Mouse (Mus musculus) MEL (cell line): Measurements from ENCODE around the gene Gm36028. TPM values are rescaled to one million over a fixed set of nuclear protein-coding genes. Genes with fewer than 3 reads are reported as not detected.

Experiments used
- DNase-seq: peaks from one replicate; pipeline ENCODE4 v3.0.0; 2011; ENCODE audit warnings: low read depth, low spot score
- H3K27ac ChIP-seq: 2 replicates; pipeline ENCODE4 v1.5.1; 2012; ENCODE audit warnings: low read depth, mild to moderate bottlenecking, control low read depth, low read length, moderate library complexity; ENCODE audit not compliant: control insufficient read depth
- H3K27me3 ChIP-seq, 2 experiments: fragments of 150-350 bp in 1 of 2; sonication (generic) in 1 of 2; 2 replicates each; pipeline ENCODE4 v1.6.1; 2012; ENCODE audit warnings: low read length in 2 of 2, mild to moderate bottlenecking in 2 of 2, improper control_type of control experiment in 1 of 2, moderate library complexity in 1 of 2; ENCODE audit not compliant: insufficient read depth in 2 of 2, control insufficient read depth in 1 of 2
- H3K36me3 ChIP-seq, 2 experiments: 2 replicates each; pipeline ENCODE4 v1.6.1; 2012 to 2014; ENCODE audit warnings: low read length in 2 of 2, improper control_type of control experiment in 1 of 2, inconsistent platforms in 1 of 2, mild to moderate bottlenecking in 1 of 2; ENCODE audit not compliant: insufficient read depth in 2 of 2, control insufficient read depth in 1 of 2
- H3K4me1 ChIP-seq, 2 experiments: fragments of 150-350 bp in 1 of 2; sonication (generic) in 1 of 2; 2 replicates each; pipeline ENCODE4 v1.6.1; 2012; ENCODE audit warnings: low read length in 2 of 2, improper control_type of control experiment in 1 of 2, mild to moderate bottlenecking in 1 of 2; ENCODE audit not compliant: insufficient read depth in 2 of 2, control insufficient read depth in 1 of 2
- H3K4me3 ChIP-seq, 2 experiments: fragments of 150-350 bp in 1 of 2; sonication (generic) in 1 of 2; 2 replicates each; pipeline ENCODE4 v1.5.1; 2012; ENCODE audit warnings: low read depth in 2 of 2, low read length in 2 of 2, mild to moderate bottlenecking in 2 of 2, moderate library complexity in 2 of 2, control low read depth in 1 of 2, improper control_type of control experiment in 1 of 2; ENCODE audit not compliant: control insufficient read depth in 1 of 2, insufficient read depth in 1 of 2
- H3K79me2 ChIP-seq: 2 replicates; pipeline ENCODE4 v1.6.1; 2012; ENCODE audit warnings: mild to moderate bottlenecking, low read length, moderate library complexity; ENCODE audit not compliant: control insufficient read depth, poor library complexity, insufficient read depth
- H3K9ac ChIP-seq: 2 replicates; pipeline ENCODE4 v1.6.1; 2012; ENCODE audit warnings: low read depth, mild to moderate bottlenecking, control low read depth, low read length, moderate library complexity; ENCODE audit not compliant: control insufficient read depth, poor library complexity, severe bottlenecking
- H3K9me3 ChIP-seq: fragments of 150-350 bp; sonication (generic); replicated peaks from 2 replicates; pipeline ENCODE4 v1.6.1; 2012; ENCODE audit warnings: mild to moderate bottlenecking, low read length, improper control_type of control experiment, moderate library complexity; ENCODE audit not compliant: insufficient read depth
- CHD2 ChIP-seq: IDR thresholded peaks from 2 replicates; pipeline ENCODE4 v1.6.1; 2011; ENCODE audit warnings: low read length, improper control_type of control experiment
- ELF1 ChIP-seq: IDR thresholded peaks from 2 replicates; pipeline ENCODE4 v1.6.1; 2014; ENCODE audit warnings: low read depth, mild to moderate bottlenecking, inconsistent platforms, low read length, improper control_type of control experiment, moderate library complexity
- ETS1 ChIP-seq: IDR thresholded peaks from 2 replicates; pipeline ENCODE4 v1.6.1; 2012; ENCODE audit warnings: low read depth, mild to moderate bottlenecking, inconsistent platforms, low read length, improper control_type of control experiment, moderate library complexity
- GABPA ChIP-seq: IDR thresholded peaks from 2 replicates; pipeline ENCODE4 v1.6.1; 2012; ENCODE audit warnings: low read depth, mild to moderate bottlenecking, inconsistent platforms, low read length, improper control_type of control experiment, moderate library complexity
- HCFC1 ChIP-seq: IDR thresholded peaks from 2 replicates; pipeline ENCODE4 v1.6.1; 2012; ENCODE audit warnings: low read depth, mild to moderate bottlenecking, inconsistent platforms, low read length, improper control_type of control experiment, moderate library complexity
- JUND ChIP-seq: IDR thresholded peaks from 2 replicates; pipeline ENCODE4 v1.6.1; 2011; ENCODE audit warnings: low read depth, mild to moderate bottlenecking, improper control_type of control experiment, low read length
- KAT2A ChIP-seq: conservative IDR thresholded peaks from 2 replicates; pipeline ENCODE4 v1.6.1; 2012; ENCODE audit warnings: low read depth, low read length, improper control_type of control experiment, inconsistent platforms
- MAFK ChIP-seq: IDR thresholded peaks from 2 replicates; pipeline ENCODE4 v1.6.1; 2011; ENCODE audit warnings: low read depth, mild to moderate bottlenecking, low read length, improper control_type of control experiment, borderline replicate concordance
- MYB ChIP-seq: IDR thresholded peaks from 2 replicates; pipeline ENCODE4 v1.6.1; 2011; ENCODE audit warnings: mild to moderate bottlenecking, low read depth, low read length, improper control_type of control experiment
- MYC ChIP-seq: IDR thresholded peaks from 2 replicates; pipeline ENCODE4 v1.6.1; 2011; ENCODE audit warnings: low read depth, mild to moderate bottlenecking, low read length, improper control_type of control experiment, moderate library complexity
- NELFE ChIP-seq: IDR thresholded peaks from 2 replicates; pipeline ENCODE4 v1.6.1; 2011; ENCODE audit warnings: low read depth, low read length, improper control_type of control experiment
- NRF1 ChIP-seq: IDR thresholded peaks from 2 replicates; pipeline ENCODE4 v1.6.1; 2014; ENCODE audit warnings: low read depth, mild to moderate bottlenecking, inconsistent platforms, low read length, improper control_type of control experiment, moderate library complexity; ENCODE audit not compliant: poor library complexity, insufficient read depth, severe bottlenecking
- POLR2A ChIP-seq, 2 experiments: IDR thresholded peaks; 2 replicates each; pipeline ENCODE4 v1.6.1; 2011 to 2012; ENCODE audit warnings: low read length in 2 of 2, mild to moderate bottlenecking in 2 of 2, control low read depth in 1 of 2, improper control_type of control experiment in 1 of 2, low read depth in 1 of 2, moderate library complexity in 1 of 2; ENCODE audit not compliant: control insufficient read depth in 1 of 2, insufficient read depth in 1 of 2, poor library complexity in 1 of 2
- POLR2AphosphoS5 ChIP-seq: IDR thresholded peaks from 2 replicates; pipeline ENCODE4 v1.6.1; 2012; ENCODE audit warnings: low read depth, borderline replicate concordance, mild to moderate bottlenecking, inconsistent platforms, low read length, moderate library complexity, mixed read lengths
- SMC3 ChIP-seq: IDR thresholded peaks from 2 replicates; pipeline ENCODE4 v1.6.1; 2011; ENCODE audit warnings: low read depth, low read length, improper control_type of control experiment
- TAL1 ChIP-seq: IDR thresholded peaks from 2 replicates; pipeline ENCODE4 v1.6.1; 2012; ENCODE audit warnings: mild to moderate bottlenecking, inconsistent platforms, low read length, moderate library complexity, mixed read lengths
- TCF12 ChIP-seq: IDR thresholded peaks from 2 replicates; pipeline ENCODE4 v1.6.1; 2014; ENCODE audit warnings: low read depth, mild to moderate bottlenecking, inconsistent platforms, low read length, improper control_type of control experiment, moderate library complexity
- UBTF ChIP-seq: IDR thresholded peaks from 2 replicates; pipeline ENCODE4 v1.6.1; 2012; ENCODE audit warnings: low read depth, mild to moderate bottlenecking, inconsistent platforms, low read length, improper control_type of control experiment, moderate library complexity, borderline replicate concordance; ENCODE audit not compliant: insufficient read depth
- polyA plus RNA-seq, 2 experiments: library from polyadenylated mRNA; stranded (reverse) in 1 of 2; unstranded in 1 of 2; fragments of >175 nt in 1 of 2; fragments of >200 nt in 1 of 2; gene quantifications; 2 replicates each; pipeline versions ENCODE4 v1.2.1 to v1.2.4; 2012; ENCODE audit warnings: low replicate concordance in 2 of 2, low read depth in 1 of 2; ENCODE audit not compliant: insufficient read length in 2 of 2, insufficient read depth in 1 of 2, missing spikeins in 1 of 2
- total RNA-seq: library from RNA; depleted of rRNA; stranded (reverse); fragments of 300-350 nt; gene quantifications from 2 replicates; pipeline ENCODE4 v1.2.3, GENCODE M21; 2012

The Gm36028 gene
- total and polyA plus RNA-seq, 3 experiments, result not detected

- H3K79me2 ChIP-seq, result no peaks in the 10 kb centered on the region
These were observed 17.2 kb downstream of the Gm36028 start for GRCm38 (mm10) chr16:37843740-37844139.

GRCm38 (mm10) chr16:37842439-37842838 is 18.5 kb downstream of the Gm36028 start:
- no peaks in the 10 kb centered on the region for H3K79me2 ChIP-seq
- H3K36me3 ChIP-seq, result no peaks in the 10 kb centered on the region
- no peak for TF ChIP-seq MYB
- TF ChIP-seq UBTF, result no peak
- no peak for TF ChIP-seq TCF12
- no peak for TF ChIP-seq KAT2A
- TF ChIP-seq POLR2A (IDR thresholded peaks at IDR 0.05; ENCODE audit: control insufficient read depth in 1 of 2, insufficient read depth in 1 of 2, low read depth in 1 of 2, low read length in 2 of 2, poor library complexity in 1 of 2), result no peak
- TF ChIP-seq SMC3, result no peak
- TF ChIP-seq NRF1, result no peak
- TF ChIP-seq ELF1, result no peak
- TF ChIP-seq ETS1, result no peak
- no peak overlapping the region for H3K4me3 ChIP-seq
- no peak overlapping the region for H3K27ac ChIP-seq
- no peak overlapping the region for H3K9ac ChIP-seq
- DNase-seq, result no peak
- H3K4me1 ChIP-seq, result no peaks in the 10 kb centered on the region
- peaks cover 0 to 8% of the 10 kb centered on the region in 2 experiments; a peak in 3 of 4 replicates for H3K27me3 ChIP-seq
- no peaks in the 10 kb centered on the region for H3K9me3 ChIP-seq

More at GRCm38 (mm10) chr16:37843740-37844139, 17.2 kb downstream of the Gm36028 start:
- H3K27me3 ChIP-seq, result peaks cover 5 to 6% of the 10 kb centered on the region in 2 experiments
- no peak for DNase-seq
- no peaks in the 10 kb centered on the region for H3K36me3 ChIP-seq
- TF ChIP-seq GABPA (no peak), JUND (no peak), NELFE (no peak), MYC (no peak), CHD2 (no peak), TAL1 (no peak), POLR2AphosphoS5 (no peak), HCFC1 (no peak), MAFK (no peak)
- no peak overlapping the region for H3K9ac ChIP-seq
- H3K4me3 ChIP-seq, result no peak overlapping the region
- no peaks in the 10 kb centered on the region for H3K4me1 ChIP-seq
- no peaks in the 10 kb centered on the region for H3K9me3 ChIP-seq
- H3K27ac ChIP-seq, result no peak overlapping the region
